Mouse (Mus musculus) left cerebral cortex, adult 9 months (tissue): ENCODE results near the gene Arl4d.

Experiments used
- DNase-seq, 2 experiments: peaks; one replicate each; pipeline ENCODE4 v3.0.0; 2022; ENCODE audit warnings: low spot score in 2 of 2

Gene Arl4d

DNA sequence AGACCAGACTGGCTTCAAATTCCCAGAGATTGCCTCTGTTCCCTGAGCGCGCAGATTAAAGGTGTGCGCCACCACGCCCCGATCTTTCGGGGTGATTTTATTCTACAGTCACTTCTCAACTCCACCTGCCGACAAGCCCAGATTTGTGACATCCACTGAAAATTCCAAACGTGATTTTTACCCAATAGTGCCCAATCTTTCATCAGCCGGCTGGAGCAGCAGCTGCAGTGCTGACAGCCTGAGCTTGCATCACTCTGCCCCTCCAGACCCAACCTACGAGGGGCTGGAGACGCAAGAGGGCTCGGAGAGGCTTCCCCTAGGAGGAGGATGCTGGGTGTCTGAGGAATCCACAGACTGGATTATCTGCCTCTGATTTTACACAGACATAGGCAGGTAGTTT, 12.3 kb downstream of the Arl4d start:
- no peak for DNase-seq

DNA sequence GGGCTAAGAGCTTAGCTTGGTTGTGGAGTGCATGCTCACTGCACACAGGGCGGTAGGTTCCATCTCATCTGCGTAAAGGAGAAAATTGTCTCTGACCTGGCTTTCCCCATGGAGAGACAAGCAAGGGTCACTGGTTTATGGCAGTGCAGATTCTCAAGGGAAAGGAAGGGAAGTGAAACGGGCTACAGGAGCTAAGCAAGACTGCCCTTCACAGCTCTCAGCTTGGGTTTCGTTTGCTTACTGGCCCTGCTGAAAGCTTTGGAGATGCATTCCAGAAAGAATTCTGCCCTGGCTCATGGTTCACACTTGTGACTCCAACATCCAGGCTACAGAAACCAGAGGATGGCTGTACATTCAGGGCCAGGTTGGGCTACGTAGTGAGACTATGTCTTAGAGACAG, 13.4 kb downstream of the Arl4d start:
- DNase-seq = no peak

DNA sequence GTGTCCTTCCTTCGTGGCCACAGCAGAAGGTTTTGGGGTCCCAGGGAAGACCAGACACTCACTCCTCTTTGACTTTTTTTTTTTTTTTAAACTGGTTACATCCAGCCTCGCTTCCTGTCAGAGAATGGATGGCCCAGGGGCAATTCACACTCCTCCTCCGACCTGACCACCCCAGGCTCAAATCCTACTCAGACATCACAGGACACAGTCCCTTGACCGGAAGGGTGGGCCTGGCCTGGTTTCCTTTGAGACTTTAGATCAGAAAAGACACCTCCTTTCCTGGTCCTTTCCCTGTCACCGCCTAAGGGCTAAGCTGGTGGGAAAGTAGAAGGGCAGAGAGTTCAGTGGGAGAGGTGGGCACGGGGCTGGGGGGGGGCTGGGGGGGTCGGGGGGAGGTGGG, 14.6 kb downstream of the Arl4d start:
- DNase-seq = no peak

DNA sequence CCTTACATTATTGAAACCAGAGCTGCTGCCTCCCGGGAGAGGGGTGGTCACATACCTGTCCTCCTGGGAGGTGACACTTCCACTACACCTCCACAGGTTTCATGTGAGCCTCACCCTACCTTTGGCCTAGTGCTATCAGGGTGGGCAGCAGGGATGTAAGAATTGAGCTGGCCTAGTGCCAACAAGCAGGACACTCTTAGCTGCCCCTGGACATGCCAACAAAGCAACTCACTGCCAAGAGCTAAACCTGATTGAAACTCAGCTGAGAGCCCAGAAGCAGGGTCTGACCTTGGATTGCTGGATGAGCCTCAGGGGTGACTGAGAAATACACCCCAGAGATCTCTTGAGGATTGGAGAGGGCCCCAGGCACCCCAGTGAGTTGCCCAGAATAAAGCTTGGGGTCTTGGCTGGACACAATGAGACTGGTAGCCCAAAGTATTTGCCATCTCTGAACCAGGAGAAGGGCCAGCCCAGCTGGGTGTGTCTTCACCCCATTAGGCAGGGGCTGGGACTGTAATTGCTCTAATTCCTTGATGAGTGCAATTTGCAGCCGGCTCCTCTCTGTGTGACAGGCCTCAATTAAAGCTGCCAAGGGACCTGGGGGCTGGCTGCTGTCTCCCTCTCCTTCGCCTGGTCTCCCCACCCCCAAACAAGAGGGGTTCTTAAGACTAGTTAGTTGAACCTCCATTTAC, 15.4 kb downstream of the Arl4d start:
- no peak for DNase-seq

GRCm38 (mm10) chr11:101681968-101682367, 16.6 kb downstream of the Arl4d start:
- no peak for DNase-seq

DNA sequence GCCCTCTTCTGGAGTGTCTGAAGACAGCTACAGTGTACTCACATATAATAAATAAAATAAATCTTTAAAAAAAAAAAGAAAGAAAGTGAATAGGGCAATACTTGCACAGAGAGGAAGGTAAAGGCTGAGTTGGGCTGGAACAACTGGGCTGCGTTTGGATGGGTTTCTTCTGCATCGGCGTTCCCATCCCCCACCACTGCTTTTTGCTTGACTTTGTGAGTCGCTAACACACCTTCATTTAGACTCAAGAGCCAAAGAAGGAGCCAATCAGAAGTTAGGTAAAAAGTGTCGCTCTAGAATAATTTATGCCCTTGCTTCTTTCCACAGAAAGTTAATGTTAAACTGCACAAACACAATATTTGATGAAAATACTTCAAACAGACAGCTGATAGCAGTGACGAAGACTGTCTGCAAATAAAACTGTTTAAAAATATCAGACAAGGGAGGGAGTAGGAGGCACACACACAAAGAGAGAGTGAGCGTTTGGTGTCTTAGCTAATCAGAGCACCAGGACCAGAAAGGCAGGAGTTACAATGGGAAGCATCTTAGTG, 17.1 kb downstream of the Arl4d start:
- DNase-seq = no peak

DNA sequence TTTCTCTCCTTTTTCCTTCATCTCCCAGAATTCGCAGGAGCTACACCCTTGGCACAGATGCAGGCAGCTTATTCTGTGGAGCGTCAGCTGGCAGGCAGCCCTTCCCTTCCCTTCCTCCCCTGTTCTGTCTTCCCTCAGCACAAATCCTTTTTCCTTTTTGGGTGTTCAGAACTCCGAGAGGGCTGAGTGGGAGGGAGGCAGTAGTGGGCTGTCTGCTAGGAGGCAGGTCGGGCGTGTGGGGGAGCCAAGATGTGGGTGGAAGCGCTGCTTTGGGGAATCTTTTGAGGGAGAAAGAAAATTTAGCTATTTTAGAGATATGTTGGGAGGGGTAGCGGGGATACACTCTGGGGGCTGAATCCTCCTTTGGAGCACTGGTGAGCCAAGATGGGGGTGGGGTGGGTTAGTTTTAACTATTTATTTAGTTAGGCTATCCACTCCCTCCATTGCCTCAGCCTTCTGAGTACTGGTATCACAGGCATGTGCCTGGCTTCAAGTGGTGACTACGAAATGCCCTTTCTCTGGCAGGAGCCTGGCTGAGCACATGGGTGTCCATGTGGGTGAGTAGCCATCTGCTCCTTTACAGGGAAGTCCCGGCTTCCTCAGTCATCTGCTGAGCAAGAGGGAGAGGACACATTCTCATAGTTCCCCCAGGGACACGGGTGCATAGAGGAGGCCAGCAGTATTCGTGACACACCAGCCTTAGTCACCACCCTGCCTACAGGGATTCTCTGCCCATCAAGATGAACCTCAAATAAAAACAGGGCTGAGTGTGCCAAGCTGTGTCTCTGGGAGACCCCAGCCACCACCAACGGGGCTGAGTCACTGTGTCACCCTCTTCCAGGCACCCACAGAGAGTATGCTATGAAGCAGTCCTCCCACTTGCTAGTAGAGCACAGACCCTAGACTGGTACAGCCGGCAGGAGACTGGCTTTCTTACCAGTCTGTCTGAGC, 22.3 kb downstream of the Arl4d start:
- peak; percentile 89 to 94 for DNase-seq

- peak in 1 of 2 experiments; percentile 81 for DNase-seq
Measured at GRCm38 (mm10) chr11:101689701-101690113, 24.4 kb downstream of the Arl4d start.

- no peak for DNase-seq
Measured at GRCm38 (mm10) chr11:101690326-101690725, 25.0 kb downstream of the Arl4d start.

GRCm38 (mm10) chr11:101695906-101696661, 30.7 kb downstream of the Arl4d start:
- DNase-seq = peak in 1 of 2 experiments; percentile 35

DNA sequence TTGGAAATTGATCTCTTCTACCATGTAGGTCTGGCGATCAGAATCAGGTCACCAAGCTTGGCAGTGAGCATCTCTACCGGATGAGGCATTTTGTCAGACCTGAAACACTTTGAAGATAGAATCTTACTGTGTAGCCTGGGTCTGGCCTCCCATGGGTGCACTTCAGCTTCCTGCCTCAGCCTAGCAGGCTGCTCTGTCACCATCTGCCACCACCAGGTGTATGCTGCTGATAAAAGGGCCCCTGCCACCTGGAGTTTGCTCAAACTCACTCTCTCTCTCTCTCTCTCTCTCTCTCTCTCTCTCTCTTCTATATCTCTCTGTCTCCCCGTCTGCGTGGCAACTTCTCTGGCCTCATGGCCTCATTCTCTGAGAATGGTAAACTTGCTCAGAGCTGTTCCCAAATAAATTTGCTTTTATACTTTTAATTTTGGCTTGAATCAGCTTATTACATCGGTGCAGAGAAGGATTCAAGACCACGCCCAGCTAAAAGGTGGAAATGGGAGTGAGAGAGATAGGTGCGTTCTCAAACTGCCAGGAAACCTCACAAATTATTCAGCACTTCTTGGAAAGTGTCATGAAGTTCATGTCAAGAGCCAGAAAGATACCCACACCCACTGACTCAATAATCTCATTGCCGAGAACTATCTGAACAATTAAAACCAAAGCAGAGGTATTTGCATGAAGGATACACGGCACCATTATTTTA, 32.0 kb downstream of the Arl4d start:
- no peak for DNase-seq

DNA sequence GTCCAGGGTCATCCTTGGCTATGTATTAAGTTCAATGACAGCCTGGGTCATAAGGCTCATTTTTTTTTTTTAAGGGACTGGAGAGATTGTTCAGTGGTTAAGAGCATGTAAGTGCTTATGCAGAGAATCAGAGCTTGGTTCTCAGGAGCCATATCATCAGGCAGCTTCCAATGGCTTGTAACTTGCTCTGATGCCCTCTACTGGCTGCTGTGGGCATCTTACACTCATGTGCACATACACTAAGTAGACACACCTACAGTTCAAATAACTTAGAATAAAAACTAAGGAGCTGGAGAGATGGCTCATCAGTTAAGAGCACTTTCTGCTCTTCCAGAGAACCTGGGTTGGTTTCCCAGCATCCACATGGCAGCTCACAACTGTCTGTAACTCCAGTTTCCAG, 32.8 kb downstream of the Arl4d start:
- no peak for DNase-seq

GRCm38 (mm10) chr11:101699556-101699955, 34.2 kb downstream of the Arl4d start:
- DNase-seq = no peak

DNA sequence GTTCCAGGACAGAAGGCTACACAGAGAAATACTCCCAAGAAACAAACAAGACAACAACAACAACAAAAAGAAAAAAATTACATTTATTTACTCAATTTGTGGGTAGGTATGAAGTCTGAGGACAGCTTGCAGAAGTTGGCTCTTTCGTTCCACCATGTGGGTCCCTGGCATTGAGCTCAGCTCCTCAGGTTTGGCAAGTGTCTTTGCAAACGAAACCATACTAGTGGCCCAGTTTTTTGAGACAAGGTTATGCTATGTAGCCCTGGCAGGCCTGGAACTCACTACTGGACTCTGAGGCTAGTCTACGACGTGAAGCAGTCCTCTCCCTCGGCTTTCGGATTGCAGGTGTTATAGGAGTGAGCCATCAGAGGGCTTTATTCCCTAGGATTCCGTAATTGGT, 34.6 kb downstream of the Arl4d start:
- DNase-seq = no peak

DNA sequence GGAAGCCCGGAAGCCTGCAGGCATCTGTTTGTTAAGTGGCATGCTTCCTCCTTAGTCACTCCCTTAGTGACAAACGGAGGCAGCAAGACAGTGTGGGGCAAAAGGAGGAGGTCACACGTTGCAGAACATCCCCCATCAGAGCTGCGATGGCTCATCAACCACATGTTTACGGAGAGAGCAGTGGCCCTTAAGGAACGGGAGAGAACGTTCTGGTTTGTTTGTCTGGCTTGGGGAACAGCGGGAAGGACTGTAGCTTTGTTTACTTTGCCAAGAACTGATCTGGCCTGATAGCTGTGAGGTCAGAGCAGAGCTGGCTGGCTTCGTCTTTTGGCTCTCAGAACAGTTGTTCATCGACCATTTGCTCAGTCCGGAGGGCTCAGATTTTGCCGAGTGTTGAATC, 35.1 kb downstream of the Arl4d start:
- no peak for DNase-seq

- DNase-seq = no peak
Measured at GRCm38 (mm10) chr11:101704081-101704480, 38.7 kb downstream of the Arl4d start.

DNA sequence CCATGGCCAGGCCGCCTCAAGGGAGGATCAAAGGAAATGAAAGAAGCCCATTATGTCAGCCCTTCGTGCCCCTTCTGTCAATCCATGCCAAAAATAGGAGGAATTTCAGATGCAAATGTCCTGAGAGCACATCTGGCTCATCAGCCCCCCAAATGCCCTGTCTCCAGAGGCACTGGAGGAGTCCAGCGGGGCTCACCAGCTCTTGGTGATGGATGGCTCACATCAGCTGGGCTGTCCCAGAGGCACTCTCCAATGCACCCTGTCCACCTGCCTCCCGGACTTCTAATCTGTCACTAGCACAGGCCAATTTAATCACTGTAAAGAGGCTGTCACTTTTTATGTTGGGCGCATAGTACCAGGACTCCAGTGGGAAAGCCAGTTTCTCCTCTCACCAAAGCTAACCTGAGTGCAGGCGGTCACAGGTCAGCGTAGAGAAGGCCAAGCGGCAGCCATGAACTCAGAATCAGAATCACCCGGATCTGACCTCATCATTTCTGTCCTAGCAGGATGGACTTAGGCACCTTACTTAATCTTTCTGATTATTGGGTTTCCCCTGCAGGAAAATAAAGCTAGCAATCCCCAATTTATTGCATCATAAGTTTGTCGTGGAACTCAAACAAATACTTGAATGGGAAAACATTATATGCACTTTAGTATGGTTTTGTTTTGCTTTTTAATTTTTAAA, 41.6 kb downstream of the Arl4d start:
- no peak for DNase-seq

- no peak for DNase-seq
Measured at GRCm38 (mm10) chr11:101708482-101708881, 43.1 kb downstream of the Arl4d start.

GRCm38 (mm10) chr11:101712811-101713210, 47.5 kb downstream of the Arl4d start:
- DNase-seq = no peak

- no peak for DNase-seq
Measured at GRCm38 (mm10) chr11:101714012-101714411, 48.7 kb downstream of the Arl4d start.
